Mouse (Mus musculus) liver, embryonic 15.5 days (tissue): ENCODE measurements around the gene Gm27179. TPM values are rescaled to one million over a fixed set of nuclear protein-coding genes. Genes with fewer than 3 reads are reported as not detected.
A peak's percentile ranks its signal among the peaks of the same experiment; 100 is the strongest.
"Not testable (repeated sequence)": the region's sequence is repeated elsewhere in the genome, so short reads cannot be mapped to it uniquely, and the experiment has no call there.

Experiments
- ATAC-seq: fragments of 200-750 bp; cut with Nextera tagmentation; 2 replicates; pipeline ENCODE4 v1.8.0; 2017; ENCODE audit warnings: moderate number of reproducible peaks, mild to moderate bottlenecking, moderate library complexity; ENCODE audit not compliant: insufficient read depth
- H3K27ac ChIP-seq: fragments of 300-500 bp; sonication (generic); replicated peaks from 2 replicates; pipeline ENCODE4 v1.5.1; 2015; ENCODE audit warnings: mild to moderate bottlenecking, inconsistent platforms
- H3K27me3 ChIP-seq: fragments of 300-500 bp; sonication (generic); 2 replicates; pipeline ENCODE4 v1.6.1; 2015; ENCODE audit warnings: mild to moderate bottlenecking, inconsistent platforms
- H3K36me3 ChIP-seq: fragments of 300-500 bp; sonication (generic); replicated peaks from 2 replicates; pipeline ENCODE4 v1.6.1; 2015; ENCODE audit warnings: moderate library complexity, mild to moderate bottlenecking, inconsistent platforms
- H3K4me1 ChIP-seq: fragments of 300-500 bp; sonication (generic); replicated peaks from 2 replicates; pipeline ENCODE4 v1.6.1; 2015; ENCODE audit warnings: inconsistent platforms
- H3K4me2 ChIP-seq: fragments of 300-500 bp; sonication (generic); 2 replicates; pipeline ENCODE4 v1.6.1; 2015; ENCODE audit warnings: moderate library complexity, mild to moderate bottlenecking, inconsistent platforms
- H3K4me3 ChIP-seq: fragments of 300-500 bp; sonication (generic); replicated peaks from 2 replicates; pipeline ENCODE4 v1.5.1; 2015; ENCODE audit warnings: mild to moderate bottlenecking, inconsistent platforms
- H3K9ac ChIP-seq: fragments of 300-500 bp; sonication (generic); 2 replicates; pipeline ENCODE4 v1.6.1; 2015; ENCODE audit warnings: moderate library complexity, mild to moderate bottlenecking, inconsistent platforms
- H3K9me3 ChIP-seq: fragments of 300-500 bp; sonication (generic); replicated peaks from 2 replicates; pipeline ENCODE4 v1.6.1; 2016; ENCODE audit warnings: inconsistent platforms
- WGBS: fragments of 180-500 bp; shearing (Covaris S2); methylation state at CpG from one replicate; pipeline ENCODE4 v1.1.7; 2015; ENCODE audit warnings: mixed read lengths; ENCODE audit not compliant: insufficient replicate concordance; 5-methylcytosine and 5-hydroxymethylcytosine counted together
- polyA plus RNA-seq: library from polyadenylated mRNA; unstranded; fragments of >200 nt; fragmentation: Nextera tagmentation; extraction: Ambion mirVana; gene quantifications from 2 replicates; pipeline ENCODE4 v1.2.1, GENCODE M21; 2015

The Gm27179 gene
- 0.03 TPM in 1 of 2 replicates, not detected in the other for polyA plus RNA-seq

GRCm38 (mm10) chr14:69512449-69512848 lies at the start of gene Gm27179:
Gene Gm27179 (minus strand): TSS chr14:69512549.
- not testable (repeated sequence) for H3K27ac ChIP-seq, H3K4me3 ChIP-seq, H3K9me3 ChIP-seq, H3K36me3 ChIP-seq, H3K27me3 ChIP-seq, ATAC-seq, H3K4me1 ChIP-seq, H3K4me2 ChIP-seq, H3K9ac ChIP-seq
- WGBS = no CpG with 5 or more reads among the region's 2 CpGs

GRCm38 (mm10) chr14:69557550-69557949 lies 45.2 kb upstream of the Gm27179 start:
- ATAC-seq = not testable (repeated sequence)
- no CpG with 5 or more reads among the region's 14 CpGs for whole genome bisulfite sequencing

GRCm38 (mm10) chr14:69556820-69557219 lies 44.5 kb upstream of the Gm27179 start:
- H3K4me1 ChIP-seq, H3K36me3 ChIP-seq, H3K9me3 ChIP-seq, H3K9ac ChIP-seq, H3K4me3 ChIP-seq, H3K27ac ChIP-seq, H3K27me3 ChIP-seq, ATAC-seq, H3K4me2 ChIP-seq: not testable (repeated sequence)
- WGBS = no CpG with 5 or more reads among the region's 8 CpGs

More at GRCm38 (mm10) chr14:69557550-69557949, 45.2 kb upstream of the Gm27179 start:
- not testable (repeated sequence) for H3K4me2 ChIP-seq, H3K9me3 ChIP-seq, H3K4me3 ChIP-seq, H3K36me3 ChIP-seq, H3K27me3 ChIP-seq, H3K27ac ChIP-seq, H3K4me1 ChIP-seq, H3K9ac ChIP-seq

GRCm38 (mm10) chr14:69555110-69555831 lies 42.9 kb upstream of the Gm27179 start, which contains the start of gene Entpd4b:
Gene Entpd4b (plus strand): TSS chr14:69555424.
- peak; percentile 97 for ATAC-seq
- not testable (repeated sequence) for H3K4me2 ChIP-seq, H3K27me3 ChIP-seq, H3K9ac ChIP-seq, H3K4me1 ChIP-seq, H3K27ac ChIP-seq, H3K9me3 ChIP-seq, H3K4me3 ChIP-seq, H3K36me3 ChIP-seq
- no CpG with 5 or more reads among the region's 68 CpGs for WGBS

- ATAC-seq, H3K9ac ChIP-seq, H3K27me3 ChIP-seq, H3K9me3 ChIP-seq, H3K4me2 ChIP-seq, H3K4me1 ChIP-seq, H3K4me3 ChIP-seq, H3K27ac ChIP-seq, H3K36me3 ChIP-seq: not testable (repeated sequence)
- no CpG with 5 or more reads among the region's 4 CpGs for WGBS
Measured at GRCm38 (mm10) chr14:69547310-69547709, 35.0 kb upstream of the Gm27179 start.

GRCm38 (mm10) chr14:69545052-69545451 lies 32.7 kb upstream of the Gm27179 start:
- not testable (repeated sequence) for H3K4me2 ChIP-seq, H3K9ac ChIP-seq, H3K4me3 ChIP-seq, H3K27me3 ChIP-seq, H3K36me3 ChIP-seq, H3K27ac ChIP-seq, H3K9me3 ChIP-seq, H3K4me1 ChIP-seq, ATAC-seq
- no CpG with 5 or more reads among the region's 2 CpGs for WGBS

GRCm38 (mm10) chr14:69544033-69544432 lies 31.7 kb upstream of the Gm27179 start:
- H3K4me2 ChIP-seq, H3K9ac ChIP-seq, H3K36me3 ChIP-seq, H3K4me3 ChIP-seq, H3K27ac ChIP-seq, ATAC-seq, H3K4me1 ChIP-seq, H3K9me3 ChIP-seq, H3K27me3 ChIP-seq: not testable (repeated sequence)
- no CpG with 5 or more reads among the region's 7 CpGs for WGBS

- H3K4me1 ChIP-seq, H3K9me3 ChIP-seq, ATAC-seq, H3K9ac ChIP-seq, H3K27ac ChIP-seq, H3K27me3 ChIP-seq, H3K4me2 ChIP-seq, H3K4me3 ChIP-seq, H3K36me3 ChIP-seq: not testable (repeated sequence)
- no CpG with 5 or more reads among the region's 7 CpGs for WGBS
Measured at GRCm38 (mm10) chr14:69542695-69543094, 30.3 kb upstream of the Gm27179 start.

GRCm38 (mm10) chr14:69540113-69540512 lies 27.8 kb upstream of the Gm27179 start:
- not testable (repeated sequence) for H3K27ac ChIP-seq, H3K4me3 ChIP-seq, H3K9ac ChIP-seq, H3K9me3 ChIP-seq, H3K4me1 ChIP-seq, H3K4me2 ChIP-seq, H3K36me3 ChIP-seq, H3K27me3 ChIP-seq
- ATAC-seq = peak; percentile 95
- WGBS = no CpG with 5 or more reads among the region's 5 CpGs

GRCm38 (mm10) chr14:69536539-69536938 lies 24.2 kb upstream of the Gm27179 start:
- not testable (repeated sequence) for H3K9me3 ChIP-seq, H3K27ac ChIP-seq, H3K36me3 ChIP-seq, H3K27me3 ChIP-seq, H3K9ac ChIP-seq, H3K4me3 ChIP-seq, H3K4me2 ChIP-seq, H3K4me1 ChIP-seq
- WGBS = no CpG with 5 or more reads among the region's 7 CpGs
- ATAC-seq = peak; percentile 79

- ATAC-seq = peak; percentile 80
- not testable (repeated sequence) for H3K9ac ChIP-seq, H3K4me1 ChIP-seq, H3K9me3 ChIP-seq, H3K36me3 ChIP-seq, H3K27me3 ChIP-seq, H3K4me2 ChIP-seq, H3K27ac ChIP-seq, H3K4me3 ChIP-seq
- WGBS = no CpG with 5 or more reads among the region's 1 CpGs
Measured at GRCm38 (mm10) chr14:69526202-69526601, 13.9 kb upstream of the Gm27179 start.

- not testable (repeated sequence) for H3K9me3 ChIP-seq, H3K4me1 ChIP-seq, H3K27ac ChIP-seq, H3K4me3 ChIP-seq, H3K27me3 ChIP-seq, H3K36me3 ChIP-seq, H3K4me2 ChIP-seq, H3K9ac ChIP-seq
- no CpG with 5 or more reads among the region's 1 CpGs for WGBS
- peak; percentile 93 for ATAC-seq
Measured at GRCm38 (mm10) chr14:69523001-69523400, 10.7 kb upstream of the Gm27179 start.
